Mouse (Mus musculus): ENCODE measurements around the gene Cbx7. TPM values are rescaled to one million over a fixed set of nuclear protein-coding genes. Genes with fewer than 3 reads are reported as not detected.

The Cbx7 gene
- total and polyA plus RNA-seq, 3 experiments = 8.1 to 12.4 (median 12.1) TPM

DNA sequence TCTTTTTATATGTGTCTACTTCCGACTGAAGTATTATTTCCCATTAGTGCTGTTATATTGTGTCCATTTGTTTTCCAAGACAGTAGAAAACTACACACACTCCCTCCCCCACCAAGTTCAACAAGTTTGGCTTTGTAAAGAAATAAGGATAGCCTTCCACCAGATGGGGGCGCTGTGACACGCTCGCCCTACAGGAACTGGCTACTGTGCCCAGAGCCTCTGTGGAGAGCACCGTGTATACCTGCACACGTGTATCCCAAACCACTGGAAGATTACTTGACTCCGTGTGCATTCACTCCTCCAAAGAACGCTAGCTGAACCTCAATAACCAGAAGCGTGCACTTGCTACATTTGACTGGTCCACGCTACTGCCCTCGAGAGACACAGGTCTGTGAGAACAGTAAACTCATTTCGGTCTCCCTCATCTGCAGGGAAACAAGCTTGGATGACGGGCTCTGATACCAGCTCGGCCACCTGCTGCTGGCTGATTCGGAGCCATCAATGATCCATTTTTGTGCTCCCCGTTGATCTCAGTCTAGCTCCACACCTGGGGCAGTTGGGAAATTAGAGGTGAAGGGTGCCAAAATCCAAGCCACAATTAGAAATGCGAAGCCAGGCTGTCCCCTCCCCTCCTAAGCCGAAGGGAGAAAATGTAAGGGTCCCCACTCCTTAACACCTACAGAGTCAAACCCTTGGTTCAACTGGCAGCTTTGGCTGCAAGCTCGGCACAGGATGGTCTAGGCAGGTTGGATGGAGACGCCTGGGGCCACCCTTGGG is 79.3 kb downstream of the Cbx7 start, which contains the start of gene Apobec3:
Gene Apobec3 (plus strand): TSS at position 224 of the 777 bp plus-strand sequence.
- peaks cover 0 to 10% of the 10 kb centered on the region in 2 experiments; a peak in 1 of 4 replicates for H3K4me1 ChIP-seq (ENCODE audit: control insufficient read depth in 1 of 2, insufficient read depth in 2 of 2)
- H3K9me3 ChIP-seq (replicated peaks; ENCODE audit: low read length) = peaks cover 54% of the 10 kb centered on the region
- no peak within 1 kb of the TSS for H3K9ac ChIP-seq (ENCODE audit: insufficient read depth, low read depth)
- H3K27ac ChIP-seq (ENCODE audit: insufficient read depth, low read depth) = no peak within 1 kb of the TSS
- in situ Hi-C loops (cut with MboI; ENCODE audit: low pct_ligation_motif_present, low pct_unique_long_range_greater_than_20kb, low sequenced_read_pairs) (no loop called here), dilution Hi-C loops (cut with MboI; ENCODE audit: extremely low pct_ligation_motif_present, extremely low pct_unique_long_range_greater_than_20kb, low sequenced_read_pairs) (no loop called here)
- no peaks in the 10 kb centered on the region for H3K36me3 ChIP-seq (replicated peaks in 1 of 2; ENCODE audit: control insufficient read depth in 1 of 2, insufficient read depth in 1 of 2, low read length in 1 of 2)
- no peaks in the 10 kb centered on the region for H3K27me3 ChIP-seq (replicated peaks)
- TF ChIP-seq MYC (IDR thresholded peaks at IDR 0.05; ENCODE audit: low read depth, low read length) (no peak), MAFK (IDR thresholded peaks at IDR 0.05; ENCODE audit: insufficient replicate concordance, low read length) (no peak), USF2 (conservative IDR thresholded peaks at IDR 0.05; ENCODE audit: low read depth, low read length) (no peak), BHLHE40 (IDR thresholded peaks at IDR 0.05; ENCODE audit: low read depth, low read length) (no peak), MAX (IDR thresholded peaks at IDR 0.05; ENCODE audit: low read length) (no peak), PAX5 (IDR thresholded peaks at IDR 0.05; ENCODE audit: low read length) (no peak), ELF1 (IDR thresholded peaks at IDR 0.05; ENCODE audit: low read depth, low read length) (no peak), POLR2A (IDR thresholded peaks at IDR 0.05; ENCODE audit: low read depth, low read length) (no peak), POLR2AphosphoS2 (IDR thresholded peaks at IDR 0.05; ENCODE audit: low read depth, low read length) (no peak), SIN3A (IDR thresholded peaks at IDR 0.05; ENCODE audit: low read length) (no peak), NRF1 (IDR thresholded peaks at IDR 0.05; ENCODE audit: low read depth, low read length) (no peak), UBTF (IDR thresholded peaks at IDR 0.05; ENCODE audit: low read depth, low read length) (no peak), HCFC1 (IDR thresholded peaks at IDR 0.05; ENCODE audit: low read depth, low read length) (no peak), CTCF (conservative IDR thresholded peaks at IDR 0.05 in 1 of 2, IDR thresholded peaks at IDR 0.05 in 1 of 2; ENCODE audit: low read depth in 2 of 2, low read length in 2 of 2) (no peak), MEF2A (IDR thresholded peaks at IDR 0.05; ENCODE audit: borderline replicate concordance, low read depth, low read length) (no peak), ZKSCAN1 (IDR thresholded peaks at IDR 0.05; ENCODE audit: borderline replicate concordance, low read depth, low read length) (no peak), ZC3H11A (IDR thresholded peaks at IDR 0.05; ENCODE audit: low read depth, low read length) (no peak), TBP (conservative IDR thresholded peaks at IDR 0.05; ENCODE audit: low read depth, low read length) (no peak), NELFE (IDR thresholded peaks at IDR 0.05; ENCODE audit: low read depth, low read length) (no peak), CHD2 (IDR thresholded peaks at IDR 0.05; ENCODE audit: low read length) (no peak)
- H3K4me3 ChIP-seq (replicated peaks in 1 of 3; ENCODE audit: low read depth in 2 of 3, low read length in 2 of 3, poor library complexity in 1 of 3) = peak within 1 kb of the TSS in 1 of 3 experiments; percentile 2
- no peak within 1 kb of the TSS for H3K4me2 ChIP-seq (ENCODE audit: insufficient read depth, low read depth, poor library complexity, severe bottlenecking)
- DNase-seq (ENCODE audit: extremely low read depth) = no peak
- H3K79me2 ChIP-seq (replicated peaks; ENCODE audit: control insufficient read depth, extremely low read depth, insufficient read depth, poor library complexity, severe bottlenecking) = no peaks in the 10 kb centered on the region

DNA sequence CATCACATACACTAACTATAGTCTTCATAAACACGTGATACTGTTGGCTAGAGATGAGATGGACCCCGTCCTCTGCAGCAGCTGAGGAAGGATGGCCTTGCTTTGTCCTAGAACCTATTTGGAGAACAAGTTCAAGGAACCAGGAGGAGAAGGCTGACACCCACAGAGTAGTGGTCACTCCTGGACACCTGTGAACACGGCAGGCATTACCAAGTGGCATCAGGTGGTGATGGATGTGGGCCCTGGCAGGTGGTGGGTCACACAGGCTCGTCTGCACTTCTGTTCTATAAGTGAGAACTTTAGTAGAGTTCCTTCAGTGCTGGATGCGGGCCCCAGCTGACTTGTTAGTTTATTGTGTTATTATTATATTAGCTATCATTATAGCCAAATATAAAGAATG is 86.1 kb downstream of the Cbx7 start:
- DNase-seq (ENCODE audit: extremely low read depth) = no peak
- in situ Hi-C loops (cut with MboI; ENCODE audit: low pct_ligation_motif_present, low pct_unique_long_range_greater_than_20kb, low sequenced_read_pairs) = loop anchor here (10.0 kb wide), 1 partner anchor 50 kb away; the partner anchor contains the start of genes Cbx6 and Npcd
- Histone ChIP-seq H3K4me2 (ENCODE audit: insufficient read depth, low read depth, poor library complexity, severe bottlenecking) (no peak overlapping the region), H3K9me3 (replicated peaks; ENCODE audit: low read length) (no peaks in the 10 kb centered on the region), H3K79me2 (replicated peaks; ENCODE audit: control insufficient read depth, extremely low read depth, insufficient read depth, poor library complexity, severe bottlenecking) (no peaks in the 10 kb centered on the region), H3K36me3 (replicated peaks in 1 of 2; ENCODE audit: control insufficient read depth in 1 of 2, insufficient read depth in 1 of 2, low read length in 1 of 2) (no peaks in the 10 kb centered on the region), H3K4me1 (ENCODE audit: control insufficient read depth in 1 of 2, insufficient read depth in 2 of 2) (peaks cover 3 to 7% of the 10 kb centered on the region in 2 experiments; a peak in 2 of 4 replicates), H3K27me3 (replicated peaks) (no peaks in the 10 kb centered on the region), H3K4me3 (replicated peaks in 1 of 3; ENCODE audit: low read depth in 2 of 3, low read length in 2 of 3, poor library complexity in 1 of 3) (no peak overlapping the region), H3K27ac (ENCODE audit: insufficient read depth, low read depth) (no peak overlapping the region), H3K9ac (ENCODE audit: insufficient read depth, low read depth) (no peak overlapping the region)
- dilution Hi-C loops (cut with MboI; ENCODE audit: extremely low pct_ligation_motif_present, extremely low pct_unique_long_range_greater_than_20kb, low sequenced_read_pairs) = no loop called here
- TF ChIP-seq NRF1 (IDR thresholded peaks at IDR 0.05; ENCODE audit: low read depth, low read length) (no peak), ZKSCAN1 (IDR thresholded peaks at IDR 0.05; ENCODE audit: borderline replicate concordance, low read depth, low read length) (no peak), RCOR1 (conservative IDR thresholded peaks at IDR 0.05; ENCODE audit: low read depth, low read length) (no peak), MAX (IDR thresholded peaks at IDR 0.05; ENCODE audit: low read length) (no peak), RAD21 (IDR thresholded peaks at IDR 0.05; ENCODE audit: low read depth, low read length) (no peak), CHD2 (IDR thresholded peaks at IDR 0.05; ENCODE audit: low read length) (no peak), USF1 (IDR thresholded peaks at IDR 0.05; ENCODE audit: low read depth, low read length) (no peak), POLR2AphosphoS2 (IDR thresholded peaks at IDR 0.05; ENCODE audit: low read depth, low read length) (no peak), UBTF (IDR thresholded peaks at IDR 0.05; ENCODE audit: low read depth, low read length) (no peak), ZMIZ1 (IDR thresholded peaks at IDR 0.05; ENCODE audit: low read depth, low read length) (no peak), USF2 (conservative IDR thresholded peaks at IDR 0.05; ENCODE audit: low read depth, low read length) (no peak), EP300 (IDR thresholded peaks at IDR 0.05; ENCODE audit: low read length) (no peak), MYC (IDR thresholded peaks at IDR 0.05; ENCODE audit: low read depth, low read length) (no peak), MEF2A (IDR thresholded peaks at IDR 0.05; ENCODE audit: borderline replicate concordance, low read depth, low read length) (no peak), BHLHE40 (IDR thresholded peaks at IDR 0.05; ENCODE audit: low read depth, low read length) (no peak), ZC3H11A (IDR thresholded peaks at IDR 0.05; ENCODE audit: low read depth, low read length) (no peak), CTCF (conservative IDR thresholded peaks at IDR 0.05 in 1 of 2, IDR thresholded peaks at IDR 0.05 in 1 of 2; ENCODE audit: low read depth in 2 of 2, low read length in 2 of 2) (no peak)
